Mouse (Mus musculus): ENCODE data around the gene Lemd1.

DNA sequence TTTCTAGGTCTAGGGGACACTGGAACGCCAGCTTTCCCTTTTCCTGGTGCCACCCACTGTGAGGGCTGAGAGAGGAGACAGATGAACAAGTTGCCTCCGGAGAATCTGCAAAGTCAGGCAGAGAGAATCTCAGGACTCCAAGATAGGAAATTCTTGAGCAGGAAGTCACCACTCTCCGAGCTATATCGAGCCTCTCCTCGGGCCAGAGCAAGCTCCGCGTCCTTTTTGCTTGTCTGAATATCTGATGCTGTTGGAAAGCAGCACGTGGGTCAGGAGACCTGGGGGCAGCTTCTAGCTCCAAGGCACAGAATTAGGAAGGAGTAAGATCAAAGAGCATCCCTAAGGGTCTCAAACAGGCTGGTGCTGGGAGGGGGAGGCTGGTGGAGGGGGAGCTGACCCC lies 37.5 kb upstream of the Lemd1 start:
- TF ChIP-seq CTCF (IDR thresholded peaks at IDR 0.05; ENCODE audit: extremely low read depth, insufficient read depth, insufficient read length, insufficient replicate concordance): no peak
- no peak for TF ChIP-seq POLR2A (IDR thresholded peaks at IDR 0.05; ENCODE audit: low read depth, low read length)

Data from spleen, adult 2 months (tissue).